Mouse (Mus musculus): ENCODE measurements at regions not wholly inside any gene's neighbourhood (a gene's known extent, or its start where the extent isn't known, plus 50 kb on each side); places are given as distances from the start of the nearest gene placed in this dataset.

DNA sequence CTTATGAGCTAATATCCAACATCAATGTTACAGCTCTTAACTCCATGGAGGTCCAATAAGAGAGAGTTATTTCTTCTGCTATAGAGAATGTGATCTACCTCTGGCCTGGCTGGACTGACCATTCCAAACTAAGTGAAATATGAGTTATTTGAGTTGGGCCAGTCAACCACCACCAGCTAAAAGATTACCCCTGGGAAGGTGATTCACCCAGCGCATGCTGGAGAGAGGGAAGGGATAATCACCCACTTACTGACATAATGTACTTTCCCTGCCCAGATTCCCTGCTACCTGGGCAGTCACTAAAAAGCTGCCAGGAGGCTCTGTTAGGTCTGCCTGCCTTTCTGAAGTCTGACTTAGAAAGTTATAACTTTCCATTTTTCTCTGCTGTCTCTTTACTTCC lies 216.8 kb downstream of the Hhipl2 start:
- WGBS, result 91% methylated on average over 1 of the region's 1 CpGs
- Histone ChIP-seq H3K4me3 (replicated peaks) (no peak overlapping the region), H3K36me3 (replicated peaks) (no peaks in the 10 kb centered on the region), H3K9me3 (no peaks in the 10 kb centered on the region), H3K27ac (no peak overlapping the region), H3K27me3 (no peaks in the 10 kb centered on the region), H3K4me2 (no peak overlapping the region), H3K9ac (no peak overlapping the region), H3K4me1 (no peaks in the 10 kb centered on the region)
- ATAC-seq (ENCODE audit: low FRiP score), result no peak

DNA sequence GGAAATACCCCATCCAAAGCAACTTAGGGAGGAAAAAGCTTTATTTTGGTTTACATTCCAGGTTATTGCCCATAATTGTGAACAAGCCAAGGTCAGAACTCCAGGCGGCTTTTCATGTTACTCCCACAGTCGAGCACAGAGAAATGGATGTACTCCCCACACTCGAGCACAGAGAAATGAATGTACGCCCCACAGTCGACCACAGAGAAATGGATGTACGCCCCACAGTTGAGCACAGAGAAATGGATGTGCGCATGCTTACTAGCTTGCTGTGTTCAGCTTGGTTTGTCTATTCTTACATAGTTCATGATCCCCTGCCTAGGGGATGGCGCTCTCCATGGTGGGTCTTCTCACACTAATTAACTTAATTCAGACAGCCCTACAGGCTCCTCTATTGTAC lies 219.2 kb downstream of the Hhipl2 start:
- no peak overlapping the region for H3K4me3 ChIP-seq (replicated peaks)
- H3K27me3 ChIP-seq, result no peaks in the 10 kb centered on the region
- H3K36me3 ChIP-seq (replicated peaks), result no peaks in the 10 kb centered on the region
- H3K9ac ChIP-seq, result no peak overlapping the region
- H3K27ac ChIP-seq, result no peak overlapping the region
- no peaks in the 10 kb centered on the region for H3K4me1 ChIP-seq
- H3K9me3 ChIP-seq, result no peaks in the 10 kb centered on the region
- WGBS, result 90% methylated on average over 8 of the region's 8 CpGs
- no peak for ATAC-seq (ENCODE audit: low FRiP score)
- no peak overlapping the region for H3K4me2 ChIP-seq

DNA sequence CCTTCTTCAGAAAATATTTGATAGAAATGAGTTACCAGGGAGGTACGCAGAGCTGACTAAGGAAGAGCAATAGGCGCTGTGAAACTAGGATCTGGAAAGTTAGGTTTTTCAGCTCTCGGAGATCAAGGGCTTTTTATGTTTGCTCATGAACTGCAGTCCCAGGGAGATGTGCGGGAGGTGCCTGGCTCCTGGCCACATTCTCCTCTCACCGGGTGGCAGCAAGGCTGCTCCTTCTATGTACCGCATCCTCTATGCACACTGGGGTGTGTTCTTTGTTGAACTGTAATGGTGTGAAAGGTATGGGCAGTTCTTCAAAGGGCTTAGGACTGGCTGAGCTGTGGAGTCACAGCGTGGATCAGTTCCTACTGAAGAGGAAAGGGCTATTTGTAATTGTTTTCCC lies 221.3 kb downstream of the Hhipl2 start:
- no peaks in the 10 kb centered on the region for H3K36me3 ChIP-seq (replicated peaks)
- no peaks in the 10 kb centered on the region for H3K9me3 ChIP-seq
- H3K4me2 ChIP-seq, result no peak overlapping the region
- no peak overlapping the region for H3K9ac ChIP-seq
- H3K27ac ChIP-seq, result no peak overlapping the region
- WGBS, result 49% methylated on average over 7 of the region's 7 CpGs
- ATAC-seq (ENCODE audit: low FRiP score), result no peak
- H3K4me3 ChIP-seq (replicated peaks), result no peak overlapping the region
- no peaks in the 10 kb centered on the region for H3K4me1 ChIP-seq
- H3K27me3 ChIP-seq, result no peaks in the 10 kb centered on the region

DNA sequence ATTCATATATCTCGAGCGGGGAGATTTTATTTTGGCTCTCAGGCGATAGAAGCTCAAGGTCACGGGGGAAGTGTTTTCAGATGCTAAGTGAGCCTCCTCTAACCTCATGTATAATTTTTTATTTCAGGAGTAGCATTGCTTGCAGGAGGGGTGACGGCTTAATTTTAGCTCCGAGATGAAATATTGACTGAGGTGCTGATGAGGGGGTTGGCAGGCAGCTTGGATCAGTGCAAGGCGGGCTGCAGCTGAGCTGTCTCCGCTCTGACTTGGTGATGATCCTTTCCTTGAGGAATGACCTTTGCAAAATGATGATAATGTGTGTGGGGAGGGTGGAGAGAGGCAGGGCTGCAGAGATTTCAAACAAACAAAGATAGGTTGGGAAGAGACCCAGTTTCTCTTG lies 222.6 kb downstream of the Hhipl2 start:
- WGBS, result 81% methylated on average over 8 of the region's 8 CpGs
- no peak overlapping the region for H3K27ac ChIP-seq

DNA sequence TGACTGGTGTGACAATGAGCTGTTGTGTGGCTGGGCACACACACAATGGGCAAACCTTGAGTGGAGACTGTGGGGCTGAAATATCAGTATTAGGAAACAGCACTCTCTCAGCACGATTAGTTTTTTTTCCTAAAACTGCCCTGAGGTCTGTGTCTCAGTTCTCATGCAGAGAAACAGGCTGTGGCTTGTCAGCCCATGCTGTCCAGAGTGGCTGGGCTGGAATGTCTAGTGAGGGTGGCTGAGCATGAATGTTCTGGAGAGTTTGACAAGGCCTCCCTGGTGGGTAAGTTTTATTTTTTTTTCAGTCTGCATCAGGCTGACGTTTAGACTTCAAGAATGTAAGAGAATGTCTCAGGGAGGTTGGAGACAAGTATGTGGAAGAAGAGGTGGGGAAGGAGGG lies 226.0 kb downstream of the Hhipl2 start:
- no peaks in the 10 kb centered on the region for H3K4me1 ChIP-seq

More for the DNA sequence above, 222.6 kb downstream of the Hhipl2 start:
- no peaks in the 10 kb centered on the region for H3K9me3 ChIP-seq
- no peaks in the 10 kb centered on the region for H3K36me3 ChIP-seq (replicated peaks)
- H3K4me1 ChIP-seq, result no peaks in the 10 kb centered on the region
- no peak for ATAC-seq (ENCODE audit: low FRiP score)
- no peak overlapping the region for H3K9ac ChIP-seq
- H3K4me2 ChIP-seq, result no peak overlapping the region
- no peaks in the 10 kb centered on the region for H3K27me3 ChIP-seq
- H3K4me3 ChIP-seq (replicated peaks), result no peak overlapping the region

DNA sequence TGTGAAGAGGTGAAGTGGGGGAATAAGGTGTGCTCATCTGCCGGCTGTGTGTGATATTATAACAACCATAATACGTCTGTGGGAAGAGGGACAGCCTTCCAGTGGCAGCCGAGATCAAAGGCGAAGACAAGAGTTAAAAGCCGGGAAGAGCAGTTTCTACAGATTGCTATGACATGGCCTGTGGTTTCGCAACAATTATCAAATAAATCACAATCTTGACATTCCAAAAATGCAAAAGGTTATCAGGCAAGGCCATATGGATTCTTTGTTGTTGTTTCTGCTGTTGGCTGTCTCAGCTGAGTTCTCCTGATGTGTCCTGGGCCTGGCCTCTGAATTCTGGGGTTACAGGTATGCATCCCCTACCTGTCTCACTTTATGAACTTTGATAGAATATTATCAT lies 235.9 kb downstream of the Hhipl2 start:
- Histone ChIP-seq H3K4me1 (no peaks in the 10 kb centered on the region), H3K4me2 (no peak overlapping the region), H3K9ac (no peak overlapping the region), H3K36me3 (replicated peaks) (no peaks in the 10 kb centered on the region), H3K27me3 (no peaks in the 10 kb centered on the region), H3K27ac (no peak overlapping the region), H3K9me3 (no peaks in the 10 kb centered on the region), H3K4me3 (replicated peaks) (no peak overlapping the region)
- no peak for ATAC-seq (ENCODE audit: low FRiP score)
- WGBS, result 86% methylated on average over 6 of the region's 6 CpGs

More for the DNA sequence above, 226.0 kb downstream of the Hhipl2 start:
- Histone ChIP-seq H3K4me3 (replicated peaks) (no peak overlapping the region), H3K9ac (no peak overlapping the region), H3K36me3 (replicated peaks) (no peaks in the 10 kb centered on the region), H3K4me2 (no peak overlapping the region), H3K27me3 (no peaks in the 10 kb centered on the region), H3K9me3 (no peaks in the 10 kb centered on the region), H3K27ac (no peak overlapping the region)
- WGBS, result 72% methylated on average over 2 of the region's 2 CpGs
- ATAC-seq (ENCODE audit: low FRiP score), result no peak

DNA sequence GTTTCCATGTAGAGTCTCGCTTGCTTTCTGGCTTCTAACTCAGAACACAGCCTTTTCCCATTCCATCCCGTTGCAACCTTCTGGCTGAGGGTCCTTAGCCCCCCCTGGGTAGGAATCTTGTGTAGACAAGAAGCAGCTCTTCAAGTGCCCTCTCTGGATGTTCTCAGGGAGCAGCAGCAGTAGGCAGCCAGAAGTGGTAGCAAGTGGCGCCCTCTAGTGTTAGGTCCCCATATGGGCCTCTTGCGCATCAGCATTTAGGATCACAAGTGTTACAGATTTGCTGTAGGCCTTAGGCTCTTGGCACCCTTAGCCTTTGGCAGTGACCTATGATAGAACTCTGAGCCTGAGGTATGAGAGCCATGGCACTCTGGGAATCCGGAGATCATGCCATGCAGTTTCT lies 239.0 kb downstream of the Hhipl2 start:
- Histone ChIP-seq H3K4me1 (no peaks in the 10 kb centered on the region), H3K9me3 (no peaks in the 10 kb centered on the region), H3K4me2 (no peak overlapping the region), H3K27me3 (no peaks in the 10 kb centered on the region), H3K4me3 (replicated peaks) (no peak overlapping the region), H3K27ac (no peak overlapping the region), H3K9ac (no peak overlapping the region), H3K36me3 (replicated peaks) (no peaks in the 10 kb centered on the region)
- ATAC-seq (ENCODE audit: low FRiP score), result no peak
- 56% methylated on average over 5 of the region's 5 CpGs for WGBS

DNA sequence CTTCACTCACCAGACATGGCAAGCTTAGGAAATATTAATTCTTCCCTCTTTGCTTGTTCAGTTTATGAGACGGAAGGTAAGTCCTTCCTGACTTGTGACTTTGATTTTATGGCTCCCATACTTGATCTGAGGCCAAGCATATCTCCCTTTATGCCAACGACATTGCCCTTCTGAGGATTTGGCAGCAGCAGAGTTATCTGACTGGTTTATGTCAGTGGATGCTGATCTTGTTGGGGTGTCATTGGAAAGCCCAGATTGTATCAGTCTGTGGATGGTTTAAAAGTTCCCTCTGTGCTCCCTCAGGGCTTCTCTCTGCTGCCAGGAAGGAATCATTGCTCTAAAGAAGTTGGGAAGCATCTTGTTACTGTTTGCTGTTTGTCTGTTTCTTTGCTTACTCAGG lies 242.5 kb downstream of the Hhipl2 start:
- Histone ChIP-seq H3K4me3 (replicated peaks) (no peak overlapping the region), H3K4me2 (no peak overlapping the region), H3K9me3 (no peaks in the 10 kb centered on the region), H3K36me3 (replicated peaks) (no peaks in the 10 kb centered on the region), H3K9ac (no peak overlapping the region), H3K27me3 (no peaks in the 10 kb centered on the region), H3K27ac (no peak overlapping the region), H3K4me1 (no peaks in the 10 kb centered on the region)
- WGBS, result 84% methylated on average over 2 of the region's 2 CpGs
- ATAC-seq (ENCODE audit: low FRiP score), result no peak

DNA sequence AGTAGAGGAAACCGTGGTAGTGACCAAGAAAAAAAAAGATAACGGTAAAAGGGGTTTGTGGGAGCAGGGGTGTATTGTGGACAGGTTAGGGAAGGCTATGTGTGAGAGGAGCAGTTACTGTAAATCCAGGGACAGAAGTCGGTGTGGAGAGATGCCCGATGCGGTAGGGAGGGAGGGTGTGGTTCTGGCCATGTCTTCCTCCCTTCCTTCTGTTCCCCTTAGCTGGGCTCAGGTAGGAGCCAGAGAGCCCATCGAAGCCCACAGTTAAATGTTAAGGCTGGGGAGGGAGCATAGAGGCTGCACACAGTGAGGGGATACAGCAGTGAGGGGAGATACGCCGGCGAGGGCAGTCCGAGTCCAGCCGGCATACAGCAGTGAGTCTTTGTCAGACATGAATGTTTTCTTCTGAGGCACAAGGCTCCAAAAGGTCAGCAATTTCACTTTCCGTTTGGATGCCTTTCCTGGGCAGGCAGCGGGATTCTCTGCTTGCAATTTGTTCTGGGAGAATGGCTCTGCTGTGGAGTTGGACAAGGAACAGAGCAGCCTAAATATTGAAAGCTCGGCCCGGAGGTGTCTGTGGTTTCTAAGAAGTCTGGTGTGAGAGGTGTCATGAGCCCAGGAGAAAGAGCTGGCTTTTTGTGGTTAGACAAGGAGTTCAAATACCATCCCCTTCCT lies 244.5 kb downstream of the Hhipl2 start:
- Histone ChIP-seq H3K9me3 (no peaks in the 10 kb centered on the region), H3K36me3 (replicated peaks) (no peaks in the 10 kb centered on the region), H3K27ac (no peak overlapping the region), H3K27me3 (no peaks in the 10 kb centered on the region), H3K4me3 (replicated peaks) (no peak overlapping the region), H3K9ac (no peak overlapping the region), H3K4me1 (no peaks in the 10 kb centered on the region), H3K4me2 (no peak overlapping the region)
- no peak for ATAC-seq (ENCODE audit: low FRiP score)
- WGBS, result 83% methylated on average over 15 of the region's 15 CpGs

DNA sequence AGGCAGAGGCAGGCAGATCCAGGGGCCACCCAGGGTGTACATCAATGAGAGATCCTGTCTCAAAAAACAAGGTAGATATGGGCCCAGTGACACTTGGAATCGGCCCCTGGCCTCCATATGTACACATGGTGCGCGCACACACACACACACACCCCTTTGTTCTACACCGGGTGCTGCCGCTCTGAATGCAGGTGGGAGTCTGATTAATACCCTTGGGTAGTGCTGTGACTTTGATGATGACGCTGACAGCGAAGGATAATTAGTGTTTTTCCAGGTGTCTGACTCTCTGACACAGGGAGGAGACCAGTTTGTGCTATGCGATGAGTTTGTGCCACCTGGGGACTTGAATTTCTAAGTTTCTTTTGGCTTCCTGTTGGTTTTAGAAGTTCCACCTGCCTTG lies 251.3 kb downstream of the Hhipl2 start:
- Histone ChIP-seq H3K4me2 (no peak overlapping the region), H3K4me3 (replicated peaks) (no peak overlapping the region), H3K36me3 (replicated peaks) (no peaks in the 10 kb centered on the region), H3K4me1 (no peaks in the 10 kb centered on the region), H3K27me3 (no peaks in the 10 kb centered on the region), H3K27ac (no peak overlapping the region), H3K9ac (no peak overlapping the region), H3K9me3 (no peaks in the 10 kb centered on the region)
- no peak for ATAC-seq (ENCODE audit: low FRiP score)
- WGBS, result 76% methylated on average over 8 of the region's 8 CpGs

DNA sequence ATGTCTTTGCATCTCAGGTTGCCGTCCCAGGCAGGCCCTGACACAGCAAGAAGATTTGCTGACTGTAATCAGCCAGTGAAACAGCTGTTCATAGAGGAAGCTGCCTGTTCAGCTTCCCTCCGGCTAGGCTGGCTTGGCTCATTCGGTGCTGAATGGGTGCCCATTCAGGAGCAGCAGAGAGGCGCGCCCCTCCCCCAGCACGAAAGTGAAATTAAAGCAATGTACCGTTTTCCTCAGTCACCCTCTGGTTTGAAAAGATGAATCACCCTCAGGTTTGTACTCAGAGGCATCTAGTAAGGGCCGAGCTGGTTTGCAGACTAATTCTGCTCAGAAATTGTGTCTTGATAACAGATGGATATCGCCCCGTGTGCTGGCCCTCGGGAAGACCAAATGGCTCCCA lies 251.7 kb downstream of the Hhipl2 start:
- no peaks in the 10 kb centered on the region for H3K4me1 ChIP-seq
- H3K4me3 ChIP-seq (replicated peaks), result no peak overlapping the region
- no peak for ATAC-seq (ENCODE audit: low FRiP score)
- H3K4me2 ChIP-seq, result no peak overlapping the region
- H3K9me3 ChIP-seq, result no peaks in the 10 kb centered on the region
- WGBS, result 70% methylated on average over 11 of the region's 11 CpGs
- H3K36me3 ChIP-seq (replicated peaks), result no peaks in the 10 kb centered on the region
- no peak overlapping the region for H3K9ac ChIP-seq
- no peak overlapping the region for H3K27ac ChIP-seq
- H3K27me3 ChIP-seq, result no peaks in the 10 kb centered on the region

DNA sequence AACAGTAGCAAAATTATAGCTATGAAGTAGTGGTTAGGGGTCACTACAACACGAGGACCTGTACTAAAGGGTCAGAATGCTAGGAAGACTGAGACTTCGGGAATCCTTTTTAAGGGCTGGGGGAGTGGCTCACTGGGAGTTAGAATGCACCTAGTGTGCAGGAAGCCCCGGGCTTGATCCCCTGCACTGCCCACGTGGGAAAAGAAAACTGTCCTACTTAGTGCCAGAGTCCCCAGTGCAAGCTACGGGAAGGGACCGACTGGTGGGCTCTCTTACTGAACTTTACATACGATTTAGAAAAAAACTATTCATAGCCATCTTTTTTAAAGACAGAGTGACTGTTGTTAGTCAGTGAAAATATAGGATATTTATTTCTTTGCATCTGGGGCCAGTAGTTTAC lies 252.5 kb downstream of the Hhipl2 start:
- WGBS, result 74% methylated on average over 7 of the region's 7 CpGs
- H3K4me2 ChIP-seq, result no peak overlapping the region
- H3K9ac ChIP-seq, result no peak overlapping the region
- H3K9me3 ChIP-seq, result no peaks in the 10 kb centered on the region
- no peaks in the 10 kb centered on the region for H3K4me1 ChIP-seq
- H3K27ac ChIP-seq, result no peak overlapping the region
- H3K4me3 ChIP-seq (replicated peaks), result no peak overlapping the region
- ATAC-seq (ENCODE audit: low FRiP score), result no peak
- no peaks in the 10 kb centered on the region for H3K27me3 ChIP-seq
- no peaks in the 10 kb centered on the region for H3K36me3 ChIP-seq (replicated peaks)

DNA sequence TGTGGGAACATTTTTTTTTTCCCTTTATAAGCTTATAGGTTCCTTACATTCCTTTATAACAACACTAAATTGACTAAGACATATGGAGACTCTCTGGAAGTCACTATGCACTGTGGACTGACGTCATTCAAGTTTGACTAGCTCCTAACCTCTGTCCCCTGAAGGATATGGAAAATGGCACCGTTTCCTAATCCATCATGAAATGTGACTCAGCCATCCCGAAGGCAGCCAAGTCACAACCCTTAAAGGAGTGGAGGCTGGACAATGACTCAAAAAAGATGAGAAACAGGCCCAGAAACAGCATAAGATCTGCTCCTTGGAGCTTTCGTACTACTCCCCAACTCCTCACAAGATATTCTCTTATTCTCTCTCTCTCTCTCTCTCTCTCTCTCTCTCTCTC lies 253.5 kb downstream of the Hhipl2 start:
- no peak overlapping the region for H3K27ac ChIP-seq
- H3K4me2 ChIP-seq, result no peak overlapping the region
- 84% methylated on average over 4 of the region's 4 CpGs for WGBS
- H3K4me1 ChIP-seq, result no peaks in the 10 kb centered on the region
- no peak overlapping the region for H3K9ac ChIP-seq
- H3K4me3 ChIP-seq (replicated peaks), result no peak overlapping the region
- no peaks in the 10 kb centered on the region for H3K9me3 ChIP-seq
- H3K36me3 ChIP-seq (replicated peaks), result no peaks in the 10 kb centered on the region
- no peaks in the 10 kb centered on the region for H3K27me3 ChIP-seq
- no peak for ATAC-seq (ENCODE audit: low FRiP score)
